Mouse (Mus musculus) lung, postnatal 14 days (tissue): ENCODE data around the gene Bdkrb2.

Source experiments
- DNase-seq: peaks from one replicate; pipeline ENCODE4 v3.0.0; 2021

Bdkrb2 gene

DNA sequence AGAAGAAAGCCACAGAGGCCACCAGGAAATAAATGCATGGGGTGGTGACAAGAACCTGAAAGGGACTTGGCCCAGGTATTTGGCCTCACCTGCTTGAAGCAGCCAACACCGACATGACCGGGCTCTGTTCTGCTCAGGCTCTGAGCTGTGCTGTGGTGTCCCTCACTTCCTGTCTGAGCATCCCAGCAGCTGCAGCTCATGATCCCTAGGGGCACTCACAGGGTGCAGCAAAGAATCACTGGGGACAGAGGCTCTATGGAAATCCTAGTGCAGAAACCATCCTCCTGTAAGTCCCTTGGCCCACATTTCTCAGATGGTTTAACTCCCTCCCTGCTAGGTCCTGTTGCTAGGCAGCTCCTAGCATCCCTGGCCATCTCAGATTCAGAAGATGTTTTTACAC lies 15.9 kb upstream of the Bdkrb2 start:
- no peak for DNase-seq

DNA sequence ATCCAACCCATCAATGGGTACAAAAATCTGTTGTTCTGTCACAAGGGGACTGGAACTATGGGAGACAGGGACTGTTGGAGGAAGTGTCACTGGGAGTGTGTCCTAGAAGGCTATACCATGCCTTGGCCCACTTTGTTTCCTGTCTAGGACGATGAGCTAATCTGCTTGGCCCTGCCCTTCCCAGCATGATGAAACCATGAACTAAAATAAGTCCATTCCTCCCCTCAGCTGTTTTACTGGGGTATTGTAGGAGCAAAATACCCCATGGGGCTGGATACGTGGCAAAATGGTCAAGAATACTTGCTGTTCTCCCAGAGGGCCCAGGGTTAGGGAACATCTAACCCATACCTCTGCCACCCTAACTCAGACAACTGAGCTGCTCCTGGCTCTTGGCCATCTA lies 15.0 kb upstream of the Bdkrb2 start:
- DNase-seq: no peak

DNA sequence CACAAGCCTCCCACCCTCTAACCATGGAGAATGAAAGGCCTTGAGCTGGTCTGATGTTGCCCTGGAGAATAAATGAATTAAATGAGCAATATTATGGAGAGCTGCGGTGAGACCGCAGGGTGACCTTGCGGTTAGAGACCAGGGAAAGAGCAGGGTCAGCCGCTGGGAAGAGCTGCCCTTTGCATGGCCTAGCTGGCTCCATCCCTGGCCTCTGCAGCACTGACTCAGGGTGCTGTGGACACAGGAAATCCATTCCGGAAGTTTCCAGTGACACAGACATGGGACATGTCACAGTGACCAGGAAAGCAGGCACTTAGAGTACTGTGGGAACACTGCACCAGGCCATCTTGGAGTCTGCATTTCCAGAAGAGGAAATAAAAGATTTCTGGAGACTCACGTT lies 14.1 kb upstream of the Bdkrb2 start:
- no peak for DNase-seq

DNA sequence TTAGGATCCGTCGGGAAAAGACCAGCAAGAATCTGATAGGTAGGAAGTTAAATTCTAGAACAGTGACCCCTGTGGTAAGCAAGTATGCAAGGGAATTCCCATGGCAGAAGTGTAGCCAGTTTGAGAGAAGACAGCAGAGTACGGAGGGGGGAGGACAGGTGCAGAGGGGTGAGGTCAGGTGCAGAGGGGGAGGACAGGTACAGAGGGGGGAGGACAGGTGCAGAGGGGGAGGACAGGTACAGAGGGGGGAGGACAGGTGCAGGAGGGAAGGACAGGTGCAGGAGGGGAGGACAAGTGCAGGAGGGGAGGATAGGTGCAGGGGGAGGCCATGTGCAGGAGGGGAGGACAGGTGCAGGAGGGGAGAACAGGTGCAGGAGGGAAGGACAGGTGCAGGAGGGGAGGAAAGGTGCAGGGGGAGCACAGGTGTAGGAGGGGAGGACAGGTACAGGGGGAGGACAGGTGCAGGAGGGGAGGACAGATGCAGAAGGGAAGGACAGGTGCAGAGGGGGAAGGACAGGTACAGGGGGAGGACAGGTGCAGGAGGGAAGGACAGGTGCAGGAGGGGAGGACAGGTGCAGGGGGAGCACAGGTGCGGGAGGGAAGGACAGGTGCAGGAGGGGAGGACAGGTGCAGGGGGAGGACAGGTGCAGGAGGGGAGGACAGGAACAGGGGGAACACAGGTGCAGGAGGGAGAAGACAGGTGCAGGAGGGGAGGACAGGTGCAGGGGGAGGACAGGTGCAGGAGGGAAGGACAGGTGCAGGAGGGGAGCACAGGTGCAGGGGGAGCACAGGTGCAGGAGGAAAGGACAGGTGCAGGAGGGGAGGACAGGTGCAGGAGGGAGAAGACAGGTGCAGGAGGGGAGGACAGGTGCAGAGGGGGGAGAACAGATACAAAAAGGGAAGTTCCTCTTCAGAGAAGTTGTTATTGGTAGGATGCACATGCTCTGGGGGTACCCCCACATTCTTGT lies 12.9 kb upstream of the Bdkrb2 start:
- DNase-seq: no peak

DNA sequence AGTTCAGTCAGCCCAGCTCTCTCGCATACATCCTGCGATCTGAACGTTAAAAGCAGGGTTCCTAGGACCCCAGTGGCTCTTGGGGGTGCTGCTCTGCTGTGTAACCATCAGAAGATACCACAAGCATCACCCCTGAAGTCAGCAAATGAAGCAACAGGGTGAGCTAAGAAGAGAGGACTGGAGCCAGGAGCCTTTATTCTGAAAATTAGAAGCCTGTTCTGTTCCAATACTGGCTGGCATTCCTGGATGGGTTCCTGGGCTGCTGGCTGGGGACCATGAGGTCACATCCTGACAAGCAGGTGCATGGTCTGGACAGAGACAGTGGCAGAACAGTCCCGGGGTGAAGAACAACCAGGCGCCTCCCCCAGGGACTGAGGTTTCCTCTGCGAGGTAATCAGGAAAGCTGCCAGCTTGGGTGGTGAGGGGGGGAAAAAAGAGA lies 11.5 kb upstream of the Bdkrb2 start:
- DNase-seq: no peak

DNA sequence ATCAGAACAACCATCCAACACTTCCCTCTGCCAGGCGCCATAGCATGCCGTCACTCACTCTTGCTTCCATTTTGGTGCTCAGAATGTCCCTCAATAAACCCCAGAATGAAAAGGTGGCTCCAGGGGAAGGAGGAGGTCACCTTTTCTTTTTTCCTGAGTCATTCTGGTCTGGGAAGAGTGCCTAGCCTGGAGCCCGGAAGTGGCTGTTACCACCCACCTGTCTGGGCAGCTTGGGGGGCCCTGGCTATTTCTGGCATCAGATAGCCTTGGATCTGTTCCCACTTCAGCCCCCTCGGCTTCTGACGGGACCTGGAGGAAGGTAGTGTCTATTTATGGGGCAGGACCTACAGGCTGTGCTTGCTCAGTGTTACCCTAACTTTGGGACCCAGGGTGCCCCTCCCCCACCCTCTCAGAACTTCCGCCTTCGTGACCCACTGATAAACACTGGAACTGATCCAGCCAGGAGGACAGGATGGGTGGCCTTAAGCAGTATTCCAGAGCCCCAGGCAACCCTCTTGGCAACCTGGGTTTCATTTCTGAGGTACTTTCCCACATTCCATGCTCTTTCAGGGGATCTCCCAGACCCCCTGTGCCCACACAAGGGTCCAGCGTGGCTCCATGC lies 8.8 kb upstream of the Bdkrb2 start:
- DNase-seq: no peak

DNA sequence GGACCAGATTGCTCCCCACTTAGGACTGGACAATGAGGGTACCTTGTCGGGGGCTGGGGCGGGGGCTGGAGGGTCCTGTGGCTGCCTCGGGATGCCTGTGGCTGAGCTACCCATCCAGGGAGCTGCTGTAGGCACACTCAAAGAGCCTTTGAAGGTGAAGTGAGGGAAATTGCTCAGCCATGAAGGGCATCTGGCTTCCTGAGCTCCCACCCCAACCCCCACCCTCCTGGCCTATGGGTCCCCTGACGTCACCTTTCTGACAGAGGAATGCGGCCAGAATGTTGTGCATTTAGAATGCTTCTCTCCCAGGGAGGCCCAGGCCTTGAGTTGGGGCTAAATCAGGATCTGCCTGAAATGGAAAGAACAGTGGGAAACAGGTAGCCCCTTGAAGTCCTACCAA lies 7.9 kb upstream of the Bdkrb2 start:
- no peak for DNase-seq

DNA sequence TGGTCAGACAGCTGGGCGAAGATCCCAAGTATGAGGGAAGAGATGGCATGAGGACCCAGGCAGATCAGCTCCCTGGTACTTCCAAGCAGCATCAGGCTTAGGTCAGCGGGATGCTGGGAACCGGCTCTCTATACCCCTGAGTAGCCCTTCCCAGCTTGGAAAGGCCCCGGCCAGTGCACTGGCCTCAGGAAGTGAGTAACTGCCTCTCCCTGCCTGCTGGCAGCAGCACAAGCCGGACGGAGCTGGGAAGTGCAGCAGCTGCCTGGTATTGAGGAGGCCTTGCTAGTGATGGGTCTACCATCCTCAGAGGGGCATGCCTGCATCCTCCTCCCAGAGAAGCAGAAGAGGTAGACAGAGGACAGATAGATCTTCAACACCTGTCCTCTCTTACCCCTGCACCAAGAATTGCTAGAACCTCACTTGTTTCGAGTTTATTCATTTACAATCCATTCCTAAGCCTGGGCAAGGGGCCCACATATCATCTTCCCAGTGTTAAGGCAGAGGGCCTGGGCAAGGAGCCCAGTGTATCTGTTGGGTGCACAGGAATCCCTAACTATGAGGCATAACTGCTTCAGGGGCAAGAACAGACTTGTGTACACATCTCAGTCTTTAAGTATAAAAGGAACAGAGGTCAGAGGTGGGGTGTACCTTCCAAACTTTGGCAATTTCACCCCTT lies 5.6 kb upstream of the Bdkrb2 start:
- DNase-seq: peak; percentile 65

DNA sequence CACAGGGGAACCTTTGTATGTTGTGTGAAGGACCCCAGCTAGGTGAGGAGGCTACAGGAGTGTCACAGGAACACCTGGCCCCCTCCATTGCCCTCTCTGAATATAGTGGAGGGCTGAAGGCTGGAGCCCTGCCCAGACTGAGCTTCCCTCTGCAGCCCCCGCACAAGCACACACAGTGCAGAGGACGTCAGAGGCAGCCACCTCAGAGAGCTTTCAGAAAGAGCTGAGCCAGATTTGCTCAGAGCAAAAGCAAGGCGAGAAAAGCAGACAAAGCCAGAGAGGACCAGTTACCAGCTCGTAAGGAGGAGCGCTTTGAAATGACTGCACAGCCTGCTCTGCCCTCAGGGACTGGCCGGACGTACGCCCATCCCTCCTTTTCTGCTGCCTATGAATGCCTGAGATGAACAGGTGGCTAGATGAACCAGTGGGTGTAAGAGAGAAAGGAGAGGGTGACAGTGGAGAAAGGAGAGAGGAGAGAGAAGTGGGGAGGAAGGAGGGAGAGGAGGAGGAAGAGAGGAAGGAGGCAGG lies 2.0 kb upstream of the Bdkrb2 start:
- DNase-seq: no peak

DNA sequence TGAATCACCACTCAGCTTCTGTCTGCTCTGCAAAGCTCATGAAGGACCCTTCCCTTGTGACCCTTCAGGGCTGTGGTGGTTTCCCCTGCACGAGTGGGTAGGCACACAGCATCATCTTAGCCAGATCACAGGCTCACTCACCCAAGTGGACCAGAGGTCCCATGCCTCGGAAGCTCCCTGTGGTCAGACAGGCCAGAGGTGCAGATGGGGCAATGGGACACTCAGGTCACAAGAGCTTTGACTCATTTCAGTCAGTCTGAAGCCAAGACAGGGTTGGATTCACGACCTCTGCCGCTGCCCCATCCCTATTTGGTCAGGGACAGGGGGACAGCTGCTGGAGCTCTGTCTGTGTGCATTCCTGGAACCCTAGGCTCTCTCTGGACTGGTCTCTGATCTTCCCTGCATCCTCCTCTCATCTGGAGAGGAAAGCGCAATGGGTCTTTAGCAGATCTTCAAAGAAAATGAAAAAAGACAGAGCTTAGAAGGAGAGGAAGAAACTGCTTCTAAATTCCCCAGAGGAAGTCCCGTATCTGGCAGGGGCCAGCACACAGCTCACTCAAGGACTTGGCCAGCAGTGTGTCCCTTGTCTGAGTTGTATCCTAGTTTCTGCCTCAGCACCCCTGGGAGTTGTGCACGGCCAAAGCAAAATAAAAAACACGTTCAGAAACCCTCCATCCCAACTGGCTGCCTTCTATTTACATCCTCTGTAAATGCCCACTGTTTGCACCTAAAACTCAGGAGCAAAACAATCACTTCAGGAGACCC lies 788 bp upstream of the Bdkrb2 start:
- DNase-seq: no peak

DNA sequence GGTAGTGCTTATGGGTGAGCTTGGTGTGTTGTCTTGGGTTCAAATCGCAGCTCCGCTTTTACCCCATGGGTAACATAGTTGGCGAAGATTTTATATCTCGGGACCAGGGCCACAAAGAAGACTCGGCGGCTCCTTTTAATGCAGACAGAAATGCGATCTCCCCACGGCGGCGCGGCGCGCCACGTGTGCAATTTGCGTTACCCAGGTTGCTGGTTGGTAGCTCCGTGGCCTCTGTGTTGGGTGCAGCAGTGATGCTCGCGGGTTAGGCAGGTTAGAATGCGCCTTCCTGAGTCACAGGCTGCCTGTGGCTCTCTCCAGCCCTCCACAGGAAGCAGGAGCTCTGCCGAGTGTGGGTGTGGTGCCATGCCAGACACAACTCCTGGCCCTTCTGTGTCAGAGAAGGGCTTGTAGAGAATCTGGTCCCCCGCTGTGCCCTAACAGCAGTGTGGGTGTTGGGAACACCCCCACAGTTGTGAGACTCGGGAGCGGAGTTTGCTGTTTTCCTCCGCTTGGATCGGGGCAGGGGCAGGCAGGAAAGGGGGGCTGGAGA lies 775 bp downstream of the Bdkrb2 start:
- no peak for DNase-seq

DNA sequence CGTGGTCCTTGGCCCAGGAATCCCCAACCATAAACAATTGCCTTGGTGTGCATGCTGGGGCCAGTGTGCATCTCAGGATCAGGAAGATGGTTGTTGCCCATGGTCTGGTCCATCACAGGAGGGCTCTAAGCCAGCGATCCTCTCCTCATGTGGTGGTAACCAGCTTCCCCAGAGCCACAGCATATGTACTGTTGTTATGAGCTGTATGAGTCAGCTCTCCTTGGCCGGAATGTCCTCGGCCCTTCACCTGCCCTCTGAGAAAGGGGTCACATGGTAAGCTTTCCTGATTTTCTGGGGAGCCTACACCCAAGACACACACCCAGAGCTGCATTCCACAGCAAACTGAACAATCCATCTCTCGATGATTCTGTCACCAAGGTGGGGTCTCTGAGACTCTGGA lies 2.2 kb downstream of the Bdkrb2 start:
- no peak for DNase-seq

DNA sequence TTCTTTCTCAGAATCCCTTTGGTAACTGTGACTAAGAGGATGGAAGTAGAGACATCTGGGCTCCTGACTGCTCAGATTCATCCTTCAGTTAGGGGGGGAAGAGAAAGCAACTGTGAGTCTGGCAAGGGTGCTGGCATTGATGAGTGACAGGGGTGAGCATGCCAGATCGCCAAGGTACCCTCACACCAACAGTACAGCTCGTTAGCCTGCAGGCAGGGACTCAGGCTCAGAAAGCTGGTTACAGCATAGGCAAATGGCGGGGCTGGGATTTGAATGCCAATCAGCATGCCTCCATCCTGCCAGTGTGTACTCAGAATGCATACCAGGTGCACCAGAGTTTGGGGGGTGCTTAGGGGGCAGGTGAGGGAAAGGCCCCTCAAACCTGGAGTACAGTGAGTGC lies 8.8 kb downstream of the Bdkrb2 start:
- DNase-seq: no peak

DNA sequence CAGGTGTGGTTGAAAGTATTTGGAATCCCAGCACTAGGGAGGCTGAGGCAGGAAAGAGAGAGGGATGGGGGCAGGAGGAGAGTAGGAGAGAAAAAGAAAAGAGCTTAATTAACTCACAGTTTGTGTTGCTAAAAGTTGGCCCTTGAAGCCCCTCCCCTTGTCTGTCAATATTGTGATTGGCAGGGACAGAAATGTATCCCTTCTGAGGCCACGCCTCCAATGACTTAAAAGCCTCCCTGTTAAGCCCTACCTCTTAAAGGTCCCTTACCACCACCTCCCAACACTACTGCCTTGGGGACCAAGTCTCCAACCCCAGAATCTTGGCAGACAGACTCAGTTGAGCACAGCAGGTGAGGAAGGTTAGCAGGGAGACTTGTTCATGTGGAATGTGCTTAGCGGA lies 9.6 kb downstream of the Bdkrb2 start:
- no peak for DNase-seq

DNA sequence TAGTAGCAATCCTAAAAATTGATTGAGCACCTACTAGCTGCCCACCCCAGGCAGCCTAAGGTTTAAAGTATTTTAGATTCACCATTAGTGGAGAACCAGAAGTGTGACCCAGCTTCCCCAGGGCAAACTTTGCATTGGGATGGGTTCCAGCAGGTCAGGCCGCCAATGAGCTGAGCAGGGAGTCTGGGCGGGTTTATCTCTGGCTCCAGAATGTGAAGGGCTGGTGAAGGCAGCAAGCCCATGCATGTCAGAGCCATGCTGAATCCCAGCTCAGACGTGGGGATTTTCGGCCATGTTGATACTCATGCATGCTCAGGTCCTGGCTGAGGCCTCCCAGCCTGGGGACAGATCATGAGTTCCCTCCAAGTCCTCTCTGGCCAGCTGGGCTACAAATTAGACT lies 11.3 kb downstream of the Bdkrb2 start:
- DNase-seq: no peak

DNA sequence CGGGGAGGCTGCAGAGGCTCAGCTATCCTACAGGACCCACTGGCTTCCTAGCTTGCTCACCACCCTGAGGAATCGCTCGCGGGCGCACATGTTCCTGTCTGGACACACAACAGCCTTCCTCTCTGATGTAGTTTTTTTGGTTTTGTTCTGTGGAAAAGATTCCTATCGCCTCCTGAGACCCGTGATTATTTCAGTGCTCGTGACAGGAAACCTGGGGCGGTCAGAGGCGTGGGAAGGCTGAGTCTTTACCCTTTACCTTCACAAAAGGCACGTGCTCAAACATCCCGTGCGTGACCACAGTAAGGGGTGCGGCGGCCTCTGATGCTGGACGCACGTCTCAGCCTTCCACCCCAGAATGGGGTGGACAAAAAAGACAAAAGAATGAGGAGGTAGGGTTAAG lies 17.5 kb downstream of the Bdkrb2 start:
- DNase-seq: no peak

DNA sequence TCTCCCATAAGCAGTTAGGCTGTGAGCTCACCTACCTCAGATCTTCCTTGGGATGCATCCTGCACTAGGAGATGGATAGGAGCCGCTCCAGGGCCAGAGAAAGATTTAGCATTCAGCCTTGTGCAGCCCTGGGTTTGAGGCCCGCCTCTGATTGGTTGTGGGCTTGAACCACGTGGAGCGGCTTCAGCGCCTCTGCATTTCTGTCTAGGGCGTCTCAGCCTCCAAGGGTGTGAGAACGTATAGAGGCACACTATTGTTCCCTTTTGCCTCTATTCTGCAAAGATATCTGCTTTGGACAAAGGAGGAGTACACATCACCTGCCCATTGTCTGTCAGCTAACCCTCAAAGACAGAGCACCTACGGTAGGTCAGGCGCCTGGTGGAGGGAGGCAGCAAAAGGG lies 19.5 kb downstream of the Bdkrb2 start:
- DNase-seq: no peak

DNA sequence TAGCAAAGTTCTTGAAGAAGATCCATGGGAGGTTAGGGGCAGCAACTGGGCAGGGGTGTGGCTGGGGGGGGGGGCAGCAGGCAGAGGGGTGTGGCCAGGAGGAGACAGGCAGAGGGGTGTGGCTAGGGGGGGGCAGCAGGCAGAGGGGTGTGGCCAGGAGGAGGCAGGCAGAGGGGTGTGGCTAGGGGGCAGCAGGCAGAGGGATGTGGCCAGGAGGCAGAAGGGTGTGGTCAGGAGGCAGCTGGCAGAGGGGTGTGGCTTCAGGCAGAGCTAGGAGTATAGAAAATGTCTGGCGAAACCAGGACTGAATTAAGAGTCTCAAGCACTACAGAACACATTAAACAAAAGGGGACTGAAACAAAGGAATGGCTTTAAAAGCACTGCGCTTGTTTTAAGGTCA lies 20.5 kb downstream of the Bdkrb2 start:
- DNase-seq: no peak

DNA sequence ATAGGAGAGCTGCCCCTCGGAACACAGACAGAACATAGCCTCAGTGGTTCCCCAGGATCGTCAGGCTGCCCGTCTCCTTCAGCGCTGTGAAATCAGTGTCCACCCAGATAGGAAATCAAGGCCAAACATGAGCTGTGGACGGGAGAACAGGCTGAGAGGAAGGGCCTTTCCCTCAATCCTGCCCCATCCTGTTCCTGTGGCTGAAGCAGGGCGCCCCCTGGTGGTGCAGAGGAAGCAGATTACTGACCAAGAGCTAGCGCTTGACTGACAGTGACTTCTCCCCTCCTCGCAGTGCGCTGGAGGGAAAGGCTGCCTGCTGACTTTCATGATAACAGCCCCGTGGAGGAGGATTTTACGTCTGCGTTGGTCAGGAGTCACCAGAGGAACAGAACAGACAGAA lies 21.8 kb downstream of the Bdkrb2 start:
- DNase-seq: peak; percentile 87

DNA sequence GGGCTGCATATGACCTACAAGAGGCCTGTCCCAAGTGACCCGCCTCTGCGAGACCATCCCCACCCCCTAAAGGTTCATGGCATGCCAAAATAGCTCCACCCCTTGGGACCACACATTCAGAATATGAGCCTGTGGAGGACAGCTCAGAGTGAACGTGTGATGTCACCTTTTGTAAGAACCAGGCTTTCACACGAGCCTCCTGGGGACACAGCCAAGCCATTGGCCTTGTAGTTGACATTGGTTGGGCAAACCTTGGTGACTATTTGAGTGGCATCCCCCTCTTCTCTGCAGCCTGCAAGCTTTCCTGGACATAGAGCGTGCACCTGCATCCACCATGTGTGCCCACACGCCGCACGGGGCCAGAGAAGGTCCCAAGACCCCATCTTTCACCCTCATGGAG lies 24.5 kb downstream of the Bdkrb2 start:
- DNase-seq: no peak

DNA sequence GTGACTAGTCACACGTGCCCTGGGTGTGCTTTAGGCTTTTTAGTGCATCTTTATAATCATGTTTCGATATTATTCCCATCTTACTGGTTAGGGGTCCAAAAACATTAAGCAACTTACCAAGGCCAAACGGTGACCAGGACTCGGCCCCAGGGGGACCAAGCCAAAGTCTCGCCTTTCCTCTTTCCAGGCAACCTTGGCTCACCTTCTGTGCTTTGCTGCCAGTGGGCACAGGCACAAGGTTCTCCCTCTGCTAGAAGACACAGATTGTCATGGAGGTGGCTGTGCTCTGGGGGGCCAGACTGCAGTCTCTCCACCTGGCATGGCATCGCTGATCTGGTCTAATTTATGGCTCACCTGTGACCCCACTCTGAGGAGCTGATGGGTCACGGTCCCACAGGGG lies 27.8 kb downstream of the Bdkrb2 start:
- DNase-seq: no peak

DNA sequence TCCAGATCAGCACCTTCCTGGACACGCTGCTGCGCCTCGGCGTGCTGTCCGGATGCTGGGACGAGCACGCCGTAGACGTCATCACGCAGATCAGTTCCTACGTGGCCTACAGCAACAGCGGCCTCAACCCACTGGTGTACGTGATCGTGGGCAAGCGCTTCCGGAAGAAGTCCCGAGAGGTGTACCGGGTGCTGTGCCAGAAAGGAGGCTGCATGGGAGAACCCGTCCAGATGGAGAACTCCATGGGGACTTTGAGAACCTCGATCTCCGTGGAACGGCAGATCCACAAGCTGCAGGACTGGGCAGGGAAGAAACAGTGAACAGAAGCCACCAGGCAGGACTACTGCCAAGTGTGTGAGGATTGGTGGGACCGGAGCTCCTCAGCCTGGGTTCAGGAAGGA lies 29.3 kb downstream of the Bdkrb2 start:
- DNase-seq: no peak

DNA sequence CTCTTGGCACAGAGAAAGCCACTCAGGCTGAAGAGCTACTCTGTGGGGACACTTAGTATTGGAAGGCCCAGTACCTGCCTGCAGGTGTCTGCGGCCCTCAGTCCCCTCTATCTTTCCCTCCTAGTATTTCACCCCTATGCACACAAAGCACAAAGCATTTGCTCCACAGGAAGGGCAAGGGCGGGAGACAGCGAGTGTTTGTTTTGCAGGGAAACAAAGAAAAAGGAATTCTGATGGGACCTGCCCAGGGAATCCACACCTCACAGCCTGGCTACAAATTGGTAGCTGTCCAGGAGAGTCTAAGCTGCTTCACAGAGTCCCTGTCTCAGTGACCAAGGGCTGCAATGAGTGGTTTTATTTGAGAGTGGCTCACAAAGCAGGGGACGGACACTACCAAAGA lies 30.4 kb downstream of the Bdkrb2 start:
- DNase-seq: no peak
